Mouse (Mus musculus) E14TG2a.4 (cell line): ENCODE results near the gene Myo18b.
A peak's percentile ranks its signal among the peaks of the same experiment; 100 is the strongest.

Source experiments
- H3K27me3 ChIP-seq: 2 replicates; pipeline ENCODE4 v1.6.1; 2014; ENCODE audit warnings: low read length, control low read depth; ENCODE audit not compliant: insufficient read depth
- H3K36me3 ChIP-seq: 2 replicates; pipeline ENCODE4 v1.6.1; 2014; ENCODE audit warnings: low read length, control low read depth; ENCODE audit not compliant: insufficient read depth
- H3K4me1 ChIP-seq: replicated peaks from 2 replicates; pipeline ENCODE4 v1.6.1; 2014; ENCODE audit warnings: low read depth, low read length, control low read depth
- H3K4me3 ChIP-seq: replicated peaks from 2 replicates; pipeline ENCODE4 v1.5.1; 2014; ENCODE audit warnings: mild to moderate bottlenecking, low read length
- H3K9me3 ChIP-seq: 2 replicates; pipeline ENCODE4 v1.6.1; 2014; ENCODE audit warnings: low read length, control low read depth
- CTCF ChIP-seq: conservative IDR thresholded peaks from 2 replicates; pipeline ENCODE4 v1.5.1; 2014; ENCODE audit warnings: low read length
- NANOG ChIP-seq: IDR thresholded peaks from 2 replicates; pipeline ENCODE4 v1.6.1; 2014; ENCODE audit warnings: borderline replicate concordance, low read length, mixed read lengths
- POU5F1 ChIP-seq: IDR thresholded peaks from 2 replicates; pipeline ENCODE4 v1.6.1; 2014; ENCODE audit warnings: low read length, borderline replicate concordance

Myo18b gene

GRCm38 (mm10) chr5:112807629-112808028, 88.5 kb downstream of the Myo18b start:
- Histone ChIP-seq H3K36me3 (no peaks in the 10 kb centered on the region), H3K4me3 (no peak overlapping the region), H3K27me3 (no peaks in the 10 kb centered on the region), H3K4me1 (peaks cover 8% of the 10 kb centered on the region), H3K9me3 (no peaks in the 10 kb centered on the region)
- TF ChIP-seq NANOG, result no peak
- no peak for TF ChIP-seq CTCF
- TF ChIP-seq POU5F1, result no peak

- Histone ChIP-seq H3K36me3 (no peaks in the 10 kb centered on the region), H3K27me3 (0 out of 2 replicates have a peak, but pooled peaks cover 10% of the 10 kb centered on the region), H3K4me1 (peaks cover 16% of the 10 kb centered on the region; the same call in 1 of the 2 replicates), H3K4me3 (no peak overlapping the region), H3K9me3 (peaks cover 7% of the 10 kb centered on the region)
- TF ChIP-seq CTCF (no peak), POU5F1 (no peak), NANOG (no peak)
Measured at GRCm38 (mm10) chr5:112796086-112796485, 100.1 kb downstream of the Myo18b start.

- Histone ChIP-seq H3K9me3 (peaks cover 25% of the 10 kb centered on the region), H3K4me3 (no peak overlapping the region), H3K36me3 (no peaks in the 10 kb centered on the region), H3K27me3 (0 out of 2 replicates have a peak, but pooled peaks cover 15% of the 10 kb centered on the region), H3K4me1 (peaks cover 16% of the 10 kb centered on the region; the same call in 1 of the 2 replicates)
- TF ChIP-seq POU5F1 (no peak), CTCF (peak; percentile 55)
Measured at GRCm38 (mm10) chr5:112791792-112792780, 104.1 kb downstream of the Myo18b start.

- H3K4me1 ChIP-seq, result peaks cover 16% of the 10 kb centered on the region; the same call in 1 of the 2 replicates
- TF ChIP-seq NANOG, result no peak
- TF ChIP-seq POU5F1, result no peak
- TF ChIP-seq CTCF, result no peak
- H3K9me3 ChIP-seq, result peaks cover 26% of the 10 kb centered on the region
- H3K36me3 ChIP-seq, result no peaks in the 10 kb centered on the region
- 0 out of 2 replicates have a peak, but pooled peaks cover 15% of the 10 kb centered on the region for H3K27me3 ChIP-seq
- no peak overlapping the region for H3K4me3 ChIP-seq
Measured at GRCm38 (mm10) chr5:112790376-112791111, 105.6 kb downstream of the Myo18b start.

- Histone ChIP-seq H3K36me3 (no peaks in the 10 kb centered on the region), H3K9me3 (peaks cover 26% of the 10 kb centered on the region), H3K27me3 (0 out of 2 replicates have a peak, but pooled peaks cover 5% of the 10 kb centered on the region), H3K4me1 (peaks cover 16% of the 10 kb centered on the region; the same call in 1 of the 2 replicates), H3K4me3 (no peak overlapping the region)
- TF ChIP-seq NANOG (no peak), POU5F1 (no peak), CTCF (no peak)
Measured at GRCm38 (mm10) chr5:112788441-112788840, 107.7 kb downstream of the Myo18b start.

- peaks cover 26% of the 10 kb centered on the region for H3K9me3 ChIP-seq
- peaks cover 2% of the 10 kb centered on the region; the same call in 1 of the 2 replicates for H3K4me1 ChIP-seq
- H3K27me3 ChIP-seq, result 0 out of 2 replicates have a peak, but pooled peaks cover 5% of the 10 kb centered on the region
- no peak for TF ChIP-seq CTCF
- TF ChIP-seq POU5F1, result no peak
- TF ChIP-seq NANOG, result no peak
- no peak overlapping the region for H3K4me3 ChIP-seq
- H3K36me3 ChIP-seq, result no peaks in the 10 kb centered on the region
Measured at GRCm38 (mm10) chr5:112786788-112787187, 109.4 kb downstream of the Myo18b start.

GRCm38 (mm10) chr5:112786031-112786430, 110.1 kb downstream of the Myo18b start:
- no peak for TF ChIP-seq POU5F1
- TF ChIP-seq NANOG, result no peak
- no peak for TF ChIP-seq CTCF
- H3K4me3 ChIP-seq, result no peak overlapping the region
- no peaks in the 10 kb centered on the region; the same call in 1 of the 2 replicates for H3K4me1 ChIP-seq
- no peaks in the 10 kb centered on the region for H3K36me3 ChIP-seq
- peaks cover 26% of the 10 kb centered on the region for H3K9me3 ChIP-seq
- 0 out of 2 replicates have a peak, but pooled peaks cover 5% of the 10 kb centered on the region for H3K27me3 ChIP-seq

- no peaks in the 10 kb centered on the region for H3K36me3 ChIP-seq
- H3K9me3 ChIP-seq, result no peaks in the 10 kb centered on the region
- TF ChIP-seq POU5F1 (no peak), CTCF (no peak), NANOG (no peak)
- no peaks in the 10 kb centered on the region for H3K4me1 ChIP-seq
- peaks cover 7% of the 10 kb centered on the region; the same call in 1 of the 2 replicates for H3K27me3 ChIP-seq
- H3K4me3 ChIP-seq, result no peak overlapping the region
Measured at GRCm38 (mm10) chr5:112781719-112782118, 114.4 kb downstream of the Myo18b start.
